Mouse (Mus musculus) mature B cell (primary cell): ENCODE measurements around the gene Timp3.

ENCODE experiments used
- in situ Hi-C: fragments of 300-500 bp; cut with MboI; formaldehyde crosslinking; loops from 2 replicates; pipeline ENCODE4 v1.14.3; 2019

Gene Timp3

DNA sequence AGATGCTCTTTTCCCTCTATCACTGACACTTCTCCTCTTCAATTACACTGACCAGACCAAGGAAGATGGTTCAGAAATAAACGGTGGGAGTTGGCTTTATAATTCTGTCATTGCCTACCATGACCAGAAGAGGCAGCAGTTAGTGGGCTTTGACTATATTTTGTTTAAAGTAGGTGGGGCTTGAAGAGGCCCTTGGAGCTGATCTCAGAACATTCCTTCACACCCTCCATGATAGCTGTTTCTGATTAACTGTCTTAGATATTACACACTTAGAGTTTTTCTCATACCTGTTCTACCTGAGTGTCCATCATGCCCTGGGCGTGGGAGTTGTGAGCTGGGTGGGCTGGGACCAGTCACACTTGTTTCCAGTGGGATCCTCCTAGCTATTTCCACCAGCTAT is 28.5 kb downstream of the Timp3 start:
- in situ Hi-C loops, result no loop called here

DNA sequence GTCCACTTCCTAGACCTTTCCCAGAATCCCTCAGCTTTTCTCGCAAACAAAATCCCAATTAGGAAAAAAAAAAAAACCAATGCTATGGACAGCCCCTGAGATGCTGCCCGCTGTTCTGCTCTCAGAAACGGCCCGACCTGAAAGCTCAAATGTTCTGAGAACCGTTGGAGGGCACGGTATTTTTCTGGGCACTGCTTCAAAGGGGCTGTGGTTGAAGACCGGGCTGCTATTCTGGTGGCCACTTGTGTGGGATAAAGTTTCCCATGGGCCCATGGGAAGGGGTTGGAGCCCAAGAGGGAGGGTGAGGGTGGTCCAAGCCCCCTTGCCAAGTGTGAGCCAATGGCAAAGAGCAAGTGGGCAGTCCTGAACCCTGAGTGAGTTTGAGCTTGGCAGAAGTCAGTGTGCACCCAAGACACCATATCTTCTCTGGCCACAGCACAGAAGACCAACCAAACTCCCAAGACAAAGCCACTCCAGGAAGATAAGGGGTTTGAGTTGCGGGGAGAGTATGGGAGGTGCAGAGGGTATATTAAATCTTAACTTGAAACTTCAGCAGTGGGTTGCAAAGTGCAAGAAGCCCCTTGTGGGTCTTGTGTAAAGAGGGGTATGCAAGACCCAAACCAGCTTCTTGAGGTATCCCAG is 29.2 kb downstream of the Timp3 start:
- in situ Hi-C loops, result no loop called here

- in situ Hi-C loops, result no loop called here
Measured at GRCm38 (mm10) chr10:86330993-86331680, 31.0 kb downstream of the Timp3 start.

DNA sequence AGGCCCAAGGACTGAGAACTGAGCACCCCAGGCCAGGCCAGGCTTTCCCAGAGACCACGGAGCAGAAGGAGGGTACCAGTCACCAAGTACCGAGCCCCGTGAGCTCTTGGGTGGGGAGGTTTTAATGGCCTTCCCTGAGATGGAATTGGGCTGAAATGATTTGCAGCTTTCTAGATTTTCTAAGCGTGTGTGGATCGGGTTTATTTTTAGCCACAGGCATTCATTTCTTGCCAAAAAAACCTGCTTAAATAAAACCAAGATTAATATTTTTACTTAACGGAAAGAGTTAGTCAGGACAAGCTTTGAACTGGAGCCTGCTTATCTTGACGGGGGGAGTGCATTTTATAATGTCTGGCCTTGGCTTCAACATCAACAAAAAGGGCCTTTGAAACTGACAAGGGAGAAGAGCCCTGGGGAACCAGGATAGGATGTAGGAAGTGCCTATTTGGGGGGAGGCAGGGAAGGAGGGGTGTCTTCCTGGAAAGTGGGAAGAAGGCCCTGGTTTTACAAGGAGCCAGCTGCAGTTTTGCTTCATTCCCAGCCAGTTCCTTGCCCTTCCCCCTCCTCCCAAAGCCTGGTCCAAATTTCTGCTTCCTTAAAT is 31.6 kb downstream of the Timp3 start:
- in situ Hi-C loops, result no loop called here

DNA sequence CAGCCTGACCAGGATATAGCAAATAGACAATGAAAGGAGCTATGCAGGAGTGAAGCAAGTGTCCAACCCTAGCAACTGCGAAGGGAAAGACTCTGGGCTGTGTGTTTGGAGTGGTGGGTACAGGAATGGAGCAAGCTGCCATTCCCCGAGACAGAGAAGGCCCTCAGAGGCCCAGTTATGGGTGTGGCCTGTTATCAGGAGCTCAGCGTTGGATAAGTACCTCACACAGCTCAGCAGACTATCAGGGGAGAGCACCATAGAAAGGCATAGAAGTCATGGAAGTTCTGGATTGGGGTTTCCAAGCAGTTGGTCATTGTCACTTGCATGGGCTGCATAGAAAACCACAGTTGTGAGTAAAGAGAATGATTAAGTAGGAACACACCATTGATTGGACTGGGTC is 32.8 kb downstream of the Timp3 start:
- in situ Hi-C loops, result no loop called here

- in situ Hi-C loops, result no loop called here
Measured at GRCm38 (mm10) chr10:86334581-86334980, 34.4 kb downstream of the Timp3 start.

DNA sequence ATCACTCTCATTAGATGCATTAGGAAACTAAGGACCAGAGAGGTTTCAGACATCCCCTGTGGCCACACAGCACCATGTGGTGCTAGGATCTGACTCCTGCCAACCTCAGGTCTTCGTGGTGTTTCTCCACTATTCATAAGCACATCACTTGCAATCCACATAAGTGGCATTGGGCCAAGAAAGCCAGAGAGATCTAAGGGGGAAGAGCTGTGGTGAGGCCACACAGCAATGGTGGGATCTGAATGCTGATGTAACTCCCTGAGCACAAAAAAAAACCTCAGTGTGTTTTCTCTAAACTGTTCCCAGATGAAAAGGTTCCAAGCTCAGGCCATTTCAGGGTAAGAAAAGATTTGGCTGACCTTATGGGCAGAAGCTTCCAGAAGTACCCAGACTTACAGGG is 36.3 kb downstream of the Timp3 start:
- in situ Hi-C loops, result no loop called here

DNA sequence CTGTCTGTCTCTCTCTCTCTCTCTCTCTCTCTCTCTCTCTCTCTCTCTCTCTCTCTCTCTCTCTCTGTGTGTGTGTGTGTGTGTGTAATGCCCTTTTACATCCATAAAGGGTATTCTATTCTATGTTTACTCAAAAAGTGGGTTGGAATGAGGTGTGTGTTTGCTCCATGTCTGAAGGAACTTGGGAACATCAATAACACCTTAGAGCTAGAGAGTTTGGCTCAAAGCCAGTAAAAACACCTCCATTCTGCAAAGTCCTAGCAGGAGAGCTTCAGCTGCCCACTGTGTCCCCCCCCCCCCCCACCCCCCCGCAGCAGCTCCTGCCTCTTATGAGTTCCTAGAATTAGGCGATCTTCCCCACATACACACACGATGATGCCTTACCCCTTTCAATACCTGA is 37.1 kb downstream of the Timp3 start:
- in situ Hi-C loops, result no loop called here

GRCm38 (mm10) chr10:86338121-86338715 is 38.0 kb downstream of the Timp3 start:
- in situ Hi-C loops, result no loop called here

GRCm38 (mm10) chr10:86339121-86339520 is 38.9 kb downstream of the Timp3 start:
- in situ Hi-C loops, result no loop called here

- in situ Hi-C loops, result no loop called here
Measured at GRCm38 (mm10) chr10:86339649-86340379, 39.6 kb downstream of the Timp3 start.

- in situ Hi-C loops, result no loop called here
Measured at GRCm38 (mm10) chr10:86340421-86340820, 40.2 kb downstream of the Timp3 start.

- in situ Hi-C loops, result no loop called here
Measured at GRCm38 (mm10) chr10:86340991-86341527, 40.9 kb downstream of the Timp3 start.

- in situ Hi-C loops, result no loop called here
Measured at GRCm38 (mm10) chr10:86341589-86341988, 41.4 kb downstream of the Timp3 start.

DNA sequence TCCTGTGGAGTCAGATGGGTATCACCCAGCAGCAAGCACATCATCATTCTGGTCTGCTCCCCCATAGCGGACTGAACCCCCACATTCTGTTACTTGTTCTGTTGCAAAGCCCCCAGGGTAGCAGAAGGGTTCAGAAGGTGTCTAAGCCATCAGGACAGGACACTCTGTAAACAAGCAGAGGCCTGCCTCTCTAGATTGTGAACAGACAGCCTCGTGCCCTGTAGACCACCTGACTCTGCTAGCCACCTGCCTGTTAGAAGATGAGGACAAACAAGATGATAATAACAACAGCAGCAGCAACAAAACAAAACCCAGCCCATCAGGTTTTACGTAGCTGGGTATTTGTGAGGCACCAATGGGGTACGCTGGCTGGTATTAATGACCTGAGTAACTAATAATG is 42.0 kb downstream of the Timp3 start:
- in situ Hi-C loops, result no loop called here

DNA sequence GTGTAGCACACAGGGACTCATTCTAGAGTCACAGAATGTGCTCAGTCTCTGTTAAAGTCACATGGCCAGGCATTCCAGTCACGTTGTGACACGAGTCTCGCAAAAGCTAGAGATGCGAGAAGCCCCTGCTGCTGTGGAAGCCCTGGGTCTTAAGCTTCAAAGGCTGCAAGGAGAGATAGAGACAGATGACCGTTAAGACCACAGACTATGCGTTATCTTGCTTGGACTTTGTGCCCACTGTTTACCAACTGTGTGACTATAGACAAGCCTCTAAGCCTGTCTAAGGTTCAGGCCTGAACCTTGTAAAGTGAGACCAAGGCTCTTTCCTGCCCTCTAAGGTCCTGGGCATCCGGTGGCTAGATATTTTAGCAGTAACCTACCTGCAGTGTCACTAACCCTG is 42.5 kb downstream of the Timp3 start:
- in situ Hi-C loops, result no loop called here

GRCm38 (mm10) chr10:86343362-86343761 is 43.2 kb downstream of the Timp3 start:
- in situ Hi-C loops, result no loop called here

DNA sequence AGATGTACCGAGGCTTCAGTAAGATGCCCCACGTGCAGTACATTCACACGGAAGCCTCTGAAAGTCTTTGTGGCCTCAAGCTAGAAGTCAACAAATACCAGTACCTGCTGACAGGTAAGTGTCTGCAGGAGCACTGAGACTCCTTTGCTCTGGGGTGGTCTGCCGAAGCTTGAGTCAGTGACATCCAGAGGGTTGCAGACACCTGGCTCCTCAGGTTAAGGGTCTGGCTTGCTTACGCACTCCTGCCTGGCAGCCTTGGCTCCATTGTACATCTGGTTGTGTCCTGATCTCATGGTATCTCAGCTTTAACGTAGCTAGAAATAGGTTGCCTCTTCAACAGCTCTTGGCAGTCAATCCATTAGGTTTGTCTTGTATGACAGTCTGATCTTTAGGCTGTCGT is 43.8 kb downstream of the Timp3 start:
- in situ Hi-C loops, result no loop called here

DNA sequence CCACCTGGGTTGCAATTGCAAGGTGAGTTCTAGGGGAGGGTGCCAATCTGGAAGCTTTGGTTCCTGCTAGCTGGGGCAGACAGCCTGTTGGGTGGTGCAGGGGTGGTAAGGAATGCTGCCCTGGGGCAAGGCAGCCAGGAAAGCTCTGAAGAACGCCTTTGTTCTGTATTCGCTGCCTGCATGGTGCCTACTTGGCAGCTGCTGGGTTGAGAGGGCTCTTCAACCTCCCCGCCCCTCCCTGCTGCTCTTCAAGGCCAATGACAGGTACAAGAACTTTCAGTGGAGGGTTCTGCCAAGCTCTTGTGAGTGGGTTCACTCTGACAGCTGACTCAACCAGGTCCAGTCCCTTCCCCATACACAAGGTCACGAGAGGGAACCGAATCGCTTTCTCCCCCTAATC is 44.5 kb downstream of the Timp3 start:
- in situ Hi-C loops, result no loop called here

- in situ Hi-C loops, result no loop called here
Measured at GRCm38 (mm10) chr10:86345645-86346044, 45.5 kb downstream of the Timp3 start.

DNA sequence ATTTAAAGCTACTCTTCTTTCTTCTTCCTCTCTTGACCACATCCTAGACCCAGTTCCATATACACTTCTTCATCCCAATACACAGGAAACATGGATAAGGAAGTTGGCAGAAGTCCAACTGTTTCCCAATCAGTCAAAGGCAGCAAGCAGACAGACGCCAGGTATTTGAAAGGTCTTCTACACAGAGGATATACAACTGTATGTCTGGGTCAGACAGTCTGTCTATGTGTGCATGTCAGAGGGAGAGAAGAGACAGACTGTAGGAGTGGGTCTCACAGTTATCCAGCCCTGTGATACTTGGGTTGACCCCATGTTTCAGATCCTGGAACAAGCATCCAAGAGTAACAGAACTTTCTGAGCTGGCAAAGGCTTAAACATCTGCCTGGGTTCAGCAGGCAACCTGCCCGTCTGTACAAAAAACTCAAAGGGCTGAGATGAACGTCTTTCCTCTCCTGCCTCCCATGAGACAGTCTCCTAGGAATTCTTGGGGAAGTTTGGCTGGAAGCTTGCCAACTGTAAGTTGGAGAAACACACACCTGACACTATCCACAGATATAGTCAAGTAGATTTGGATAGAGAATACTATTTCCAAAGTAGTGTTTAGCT is 46.2 kb downstream of the Timp3 start:
- in situ Hi-C loops, result no loop called here

DNA sequence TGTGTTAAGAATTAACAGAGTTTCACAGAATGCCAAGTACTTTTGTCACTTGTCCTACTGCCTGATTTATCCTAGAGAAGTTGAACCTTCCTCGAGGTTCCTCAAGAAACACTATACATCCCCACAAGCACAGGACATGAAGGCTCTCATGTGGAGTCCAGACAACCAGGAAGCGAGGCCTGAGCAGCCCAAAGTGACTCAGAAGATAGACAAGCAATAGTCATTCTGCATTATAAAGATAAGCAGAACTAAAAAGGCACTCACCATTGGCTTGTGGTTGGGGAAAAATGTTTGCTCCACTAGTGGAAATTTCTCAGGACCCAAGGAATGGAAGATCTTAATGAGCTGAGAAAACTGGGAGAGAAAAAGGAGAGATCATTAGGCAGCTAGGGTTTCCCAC is 51.1 kb downstream of the Timp3 start:
- in situ Hi-C loops, result no loop called here
